Mouse (Mus musculus) MEL (cell line): ENCODE measurements around the gene Tbc1d2. TPM values are rescaled to one million over a fixed set of nuclear protein-coding genes. Genes with fewer than 3 reads are reported as not detected.

Experiments
- DNase-seq: peaks from one replicate; pipeline ENCODE4 v3.0.0; 2011; ENCODE audit warnings: low read depth, low spot score
- H3K27ac ChIP-seq: 2 replicates; pipeline ENCODE4 v1.5.1; 2012; ENCODE audit warnings: low read depth, mild to moderate bottlenecking, control low read depth, low read length, moderate library complexity; ENCODE audit not compliant: control insufficient read depth
- H3K27me3 ChIP-seq, 2 experiments: fragments of 150-350 bp in 1 of 2; sonication (generic) in 1 of 2; 2 replicates each; pipeline ENCODE4 v1.6.1; 2012; ENCODE audit warnings: low read length in 2 of 2, mild to moderate bottlenecking in 2 of 2, improper control_type of control experiment in 1 of 2, moderate library complexity in 1 of 2; ENCODE audit not compliant: insufficient read depth in 2 of 2, control insufficient read depth in 1 of 2
- H3K36me3 ChIP-seq, 2 experiments: 2 replicates each; pipeline ENCODE4 v1.6.1; 2012 to 2014; ENCODE audit warnings: low read length in 2 of 2, improper control_type of control experiment in 1 of 2, inconsistent platforms in 1 of 2, mild to moderate bottlenecking in 1 of 2; ENCODE audit not compliant: insufficient read depth in 2 of 2, control insufficient read depth in 1 of 2
- H3K4me1 ChIP-seq, 2 experiments: fragments of 150-350 bp in 1 of 2; sonication (generic) in 1 of 2; 2 replicates each; pipeline ENCODE4 v1.6.1; 2012; ENCODE audit warnings: low read length in 2 of 2, improper control_type of control experiment in 1 of 2, mild to moderate bottlenecking in 1 of 2; ENCODE audit not compliant: insufficient read depth in 2 of 2, control insufficient read depth in 1 of 2
- H3K4me3 ChIP-seq, 2 experiments: fragments of 150-350 bp in 1 of 2; sonication (generic) in 1 of 2; 2 replicates each; pipeline ENCODE4 v1.5.1; 2012; ENCODE audit warnings: low read depth in 2 of 2, low read length in 2 of 2, mild to moderate bottlenecking in 2 of 2, moderate library complexity in 2 of 2, control low read depth in 1 of 2, improper control_type of control experiment in 1 of 2; ENCODE audit not compliant: control insufficient read depth in 1 of 2, insufficient read depth in 1 of 2
- H3K79me2 ChIP-seq: 2 replicates; pipeline ENCODE4 v1.6.1; 2012; ENCODE audit warnings: mild to moderate bottlenecking, low read length, moderate library complexity; ENCODE audit not compliant: control insufficient read depth, poor library complexity, insufficient read depth
- H3K9ac ChIP-seq: 2 replicates; pipeline ENCODE4 v1.6.1; 2012; ENCODE audit warnings: low read depth, mild to moderate bottlenecking, control low read depth, low read length, moderate library complexity; ENCODE audit not compliant: control insufficient read depth, poor library complexity, severe bottlenecking
- H3K9me3 ChIP-seq: fragments of 150-350 bp; sonication (generic); replicated peaks from 2 replicates; pipeline ENCODE4 v1.6.1; 2012; ENCODE audit warnings: mild to moderate bottlenecking, low read length, improper control_type of control experiment, moderate library complexity; ENCODE audit not compliant: insufficient read depth
- CHD1 ChIP-seq: IDR thresholded peaks from 2 replicates; pipeline ENCODE4 v1.6.1; 2012; ENCODE audit warnings: low read depth, mild to moderate bottlenecking, inconsistent platforms, low read length, improper control_type of control experiment
- CHD2 ChIP-seq: IDR thresholded peaks from 2 replicates; pipeline ENCODE4 v1.6.1; 2011; ENCODE audit warnings: low read length, improper control_type of control experiment
- CTCF ChIP-seq, 3 experiments: IDR thresholded peaks in 2 of 3; conservative IDR thresholded peaks in 1 of 3; 2 replicates each; pipeline ENCODE4 v1.5.1; 2011 to 2012; ENCODE audit warnings: low read length in 3 of 3, low read depth in 2 of 3, mild to moderate bottlenecking in 2 of 3, improper control_type of control experiment in 1 of 3, inconsistent platforms in 1 of 3, mixed read lengths in 1 of 3, moderate library complexity in 1 of 3; ENCODE audit not compliant: control insufficient read depth in 1 of 3, insufficient read depth in 1 of 3, poor library complexity in 1 of 3, severe bottlenecking in 1 of 3
- ELF1 ChIP-seq: IDR thresholded peaks from 2 replicates; pipeline ENCODE4 v1.6.1; 2014; ENCODE audit warnings: low read depth, mild to moderate bottlenecking, inconsistent platforms, low read length, improper control_type of control experiment, moderate library complexity
- EP300 ChIP-seq, 2 experiments: IDR thresholded peaks; 2 replicates each; pipeline ENCODE4 v1.6.1; 2011; ENCODE audit warnings: improper control_type of control experiment in 2 of 2, low read length in 2 of 2, low read depth in 1 of 2, mild to moderate bottlenecking in 1 of 2
- GATA1 ChIP-seq: IDR thresholded peaks from 2 replicates; pipeline ENCODE4 v1.6.1; 2011; ENCODE audit warnings: low read depth, low read length, improper control_type of control experiment
- MAFK ChIP-seq: IDR thresholded peaks from 2 replicates; pipeline ENCODE4 v1.6.1; 2011; ENCODE audit warnings: low read depth, mild to moderate bottlenecking, low read length, improper control_type of control experiment, borderline replicate concordance
- MAZ ChIP-seq: IDR thresholded peaks from 2 replicates; pipeline ENCODE4 v1.6.1; 2012; ENCODE audit warnings: low read depth, mild to moderate bottlenecking, inconsistent platforms, low read length, improper control_type of control experiment
- MYB ChIP-seq: IDR thresholded peaks from 2 replicates; pipeline ENCODE4 v1.6.1; 2011; ENCODE audit warnings: mild to moderate bottlenecking, low read depth, low read length, improper control_type of control experiment
- NRF1 ChIP-seq: IDR thresholded peaks from 2 replicates; pipeline ENCODE4 v1.6.1; 2014; ENCODE audit warnings: low read depth, mild to moderate bottlenecking, inconsistent platforms, low read length, improper control_type of control experiment, moderate library complexity; ENCODE audit not compliant: poor library complexity, insufficient read depth, severe bottlenecking
- POLR2A ChIP-seq, 2 experiments: IDR thresholded peaks; 2 replicates each; pipeline ENCODE4 v1.6.1; 2011 to 2012; ENCODE audit warnings: low read length in 2 of 2, mild to moderate bottlenecking in 2 of 2, control low read depth in 1 of 2, improper control_type of control experiment in 1 of 2, low read depth in 1 of 2, moderate library complexity in 1 of 2; ENCODE audit not compliant: control insufficient read depth in 1 of 2, insufficient read depth in 1 of 2, poor library complexity in 1 of 2
- POLR2AphosphoS5 ChIP-seq: IDR thresholded peaks from 2 replicates; pipeline ENCODE4 v1.6.1; 2012; ENCODE audit warnings: low read depth, borderline replicate concordance, mild to moderate bottlenecking, inconsistent platforms, low read length, moderate library complexity, mixed read lengths
- SMC3 ChIP-seq: IDR thresholded peaks from 2 replicates; pipeline ENCODE4 v1.6.1; 2011; ENCODE audit warnings: low read depth, low read length, improper control_type of control experiment
- USF2 ChIP-seq, 2 experiments: IDR thresholded peaks; 2 replicates each; pipeline ENCODE4 v1.6.1; 2011 to 2012; ENCODE audit warnings: improper control_type of control experiment in 2 of 2, low read length in 2 of 2, borderline replicate concordance in 1 of 2, inconsistent platforms in 1 of 2, low read depth in 1 of 2, mild to moderate bottlenecking in 1 of 2; ENCODE audit not compliant: insufficient read depth in 1 of 2
- ZC3H11A ChIP-seq: IDR thresholded peaks from 2 replicates; pipeline ENCODE4 v1.6.1; 2012; ENCODE audit warnings: low read depth, mild to moderate bottlenecking, inconsistent platforms, low read length, improper control_type of control experiment
- ZNF384 ChIP-seq: IDR thresholded peaks from 2 replicates; pipeline ENCODE4 v1.6.1; 2012; ENCODE audit warnings: low read depth, mild to moderate bottlenecking, inconsistent platforms, low read length, improper control_type of control experiment
- polyA plus RNA-seq, 2 experiments: library from polyadenylated mRNA; stranded (reverse) in 1 of 2; unstranded in 1 of 2; fragments of >175 nt in 1 of 2; fragments of >200 nt in 1 of 2; gene quantifications; 2 replicates each; pipeline versions ENCODE4 v1.2.1 to v1.2.4; 2012; ENCODE audit warnings: low replicate concordance in 2 of 2, low read depth in 1 of 2; ENCODE audit not compliant: insufficient read length in 2 of 2, insufficient read depth in 1 of 2, missing spikeins in 1 of 2
- total RNA-seq: library from RNA; depleted of rRNA; stranded (reverse); fragments of 300-350 nt; gene quantifications from 2 replicates; pipeline ENCODE4 v1.2.3, GENCODE M21; 2012

Gene Tbc1d2
- total and polyA plus RNA-seq, 3 experiments = 0.19 to 0.36 TPM; not detected in 1

- no peak overlapping the region for H3K9ac ChIP-seq
- H3K4me3 ChIP-seq = no peak overlapping the region
- H3K79me2 ChIP-seq = no peaks in the 10 kb centered on the region
- peaks cover 0 to 14% of the 10 kb centered on the region in 2 experiments; a peak in 2 of 4 replicates for H3K36me3 ChIP-seq
- no peak for TF ChIP-seq ZC3H11A
- TF ChIP-seq NRF1 = no peak
- no peak for TF ChIP-seq SMC3
- no peak for TF ChIP-seq ELF1
- no peak for TF ChIP-seq USF2 (IDR thresholded peaks at IDR 0.05; ENCODE audit: borderline replicate concordance in 1 of 2, insufficient read depth in 1 of 2, low read depth in 1 of 2, low read length in 2 of 2)
- H3K4me1 ChIP-seq = peaks cover 3 to 18% of the 10 kb centered on the region in 2 experiments; a peak in 3 of 4 replicates
- no peak overlapping the region for H3K27ac ChIP-seq
- DNase-seq = no peak
- H3K27me3 ChIP-seq = no peaks in the 10 kb centered on the region
- H3K9me3 ChIP-seq = no peaks in the 10 kb centered on the region
Measured at GRCm38 (mm10) chr4:46571744-46572143, 78.3 kb downstream of the Tbc1d2 start.

- peaks cover 8 to 31% of the 10 kb centered on the region in 2 experiments for H3K4me1 ChIP-seq
- H3K4me3 ChIP-seq = no peak overlapping the region
- no peaks in the 10 kb centered on the region for H3K79me2 ChIP-seq
- TF ChIP-seq MYB (no peak), ZC3H11A (no peak), ZNF384 (no peak), CHD2 (no peak), EP300 (IDR thresholded peaks at IDR 0.05; ENCODE audit: low read depth in 1 of 2, low read length in 2 of 2) (no peak), POLR2A (IDR thresholded peaks at IDR 0.05; ENCODE audit: control insufficient read depth in 1 of 2, insufficient read depth in 1 of 2, low read depth in 1 of 2, low read length in 2 of 2, poor library complexity in 1 of 2) (no peak), GATA1 (no peak), POLR2AphosphoS5 (no peak), MAFK (no peak), ELF1 (no peak), CTCF (IDR thresholded peaks at IDR 0.05 in 2 of 3, conservative IDR thresholded peaks at IDR 0.05 in 1 of 3; ENCODE audit: control insufficient read depth in 1 of 3, insufficient read depth in 1 of 3, low read depth in 2 of 3, low read length in 3 of 3, poor library complexity in 1 of 3, severe bottlenecking in 1 of 3) (no peak), CHD1 (no peak), SMC3 (no peak), MAZ (no peak)
- no peaks in the 10 kb centered on the region for H3K27me3 ChIP-seq
- no peak overlapping the region for H3K9ac ChIP-seq
- no peak overlapping the region for H3K27ac ChIP-seq
- no peak for DNase-seq
- H3K36me3 ChIP-seq = peaks cover 0 to 22% of the 10 kb centered on the region in 2 experiments; a peak in 2 of 4 replicates
- H3K9me3 ChIP-seq = no peaks in the 10 kb centered on the region
Measured at GRCm38 (mm10) chr4:46569671-46570070, 80.3 kb downstream of the Tbc1d2 start.
